Mouse (Mus musculus) liver, embryonic 14.5 days (tissue): ENCODE measurements at regions not wholly inside any gene's neighbourhood (a gene's known extent, or its start where the extent isn't known, plus 50 kb on each side); places are given as distances from the start of the nearest gene placed in this dataset.

Experiments used
- ATAC-seq: fragments of 200-750 bp; cut with Nextera tagmentation; 2 replicates; pipeline ENCODE4 v1.8.0; 2017; ENCODE audit warnings: moderate number of reproducible peaks, mild to moderate bottlenecking, moderate library complexity; ENCODE audit not compliant: insufficient read depth
- DNase-seq, 3 experiments: peaks; one replicate each; pipeline ENCODE4 v3.0.0-alpha.2; 2012 to 2013; ENCODE audit warnings: low read depth in 3 of 3, low spot score in 3 of 3
- H3K27ac ChIP-seq: fragments of 300-500 bp; sonication (generic); 2 replicates; pipeline ENCODE4 v1.5.1; 2014; ENCODE audit warnings: moderate library complexity, mild to moderate bottlenecking, control low read depth, inconsistent platforms
- H3K27me3 ChIP-seq: fragments of 300-500 bp; sonication (generic); 2 replicates; pipeline ENCODE4 v1.6.1; 2014; ENCODE audit warnings: mild to moderate bottlenecking, low read length, moderate library complexity; ENCODE audit not compliant: control insufficient read depth, insufficient read depth
- H3K36me3 ChIP-seq: fragments of 300-500 bp; sonication (generic); replicated peaks from 2 replicates; pipeline ENCODE4 v1.6.1; 2014; ENCODE audit warnings: low read depth; ENCODE audit not compliant: control insufficient read depth, insufficient read depth
- H3K4me1 ChIP-seq, 2 experiments: fragments of 200-500 bp in 1 of 2; fragments of 300-500 bp in 1 of 2; sonication (generic) in 1 of 2; replicated peaks; 2 replicates each; pipeline ENCODE4 v1.6.1; 2012 to 2014; ENCODE audit warnings: antibody characterized with exemption in 1 of 2, inconsistent platforms in 1 of 2, low read length in 1 of 2; ENCODE audit not compliant: control insufficient read depth in 2 of 2, insufficient read depth in 2 of 2
- H3K4me2 ChIP-seq: fragments of 300-500 bp; sonication (generic); 2 replicates; pipeline ENCODE4 v1.6.1; 2014; ENCODE audit warnings: low read depth, mild to moderate bottlenecking, control low read depth, moderate library complexity
- H3K4me3 ChIP-seq, 2 experiments: fragments of 200-500 bp in 1 of 2; fragments of 300-500 bp in 1 of 2; sonication (generic) in 1 of 2; 2 replicates each; pipeline ENCODE4 v1.5.1; 2012 to 2014; ENCODE audit warnings: low read depth in 2 of 2, low read length in 2 of 2, mild to moderate bottlenecking in 2 of 2, control low read depth in 1 of 2, inconsistent platforms in 1 of 2, moderate library complexity in 1 of 2; ENCODE audit not compliant: insufficient read depth in 1 of 2
- H3K9ac ChIP-seq: fragments of 300-500 bp; sonication (generic); replicated peaks from 2 replicates; pipeline ENCODE4 v1.6.1; 2014; ENCODE audit warnings: mild to moderate bottlenecking, control low read depth, moderate library complexity
- H3K9me3 ChIP-seq: fragments of 300-500 bp; sonication (generic); 2 replicates; pipeline ENCODE4 v1.6.1; 2016; ENCODE audit warnings: low read length, mixed read lengths; ENCODE audit not compliant: control insufficient read depth
- CTCF ChIP-seq: IDR thresholded peaks from 2 replicates; pipeline ENCODE4 v1.5.1; 2016; ENCODE audit warnings: antibody characterized with exemption, low read depth, control low read depth
- EP300 ChIP-seq: IDR thresholded peaks from 2 replicates; pipeline ENCODE4 v1.6.1; 2016; ENCODE audit warnings: antibody characterized with exemption, low read depth
- WGBS: fragments of 180-500 bp; shearing (Covaris S2); extraction: QIAGEN DNeasy Blood & Tissue Kit; methylation state at CpG from one replicate; pipeline ENCODE4 v1.1.7; 2014; ENCODE audit not compliant: insufficient replicate concordance; 5-methylcytosine and 5-hydroxymethylcytosine counted together

- H3K4me1 ChIP-seq, result peaks cover 20 to 21% of the 10 kb centered on the region in 2 experiments
- H3K36me3 ChIP-seq, result no peaks in the 10 kb centered on the region
- ATAC-seq (no peak), DNase-seq (no peak)
- H3K4me3 ChIP-seq, result no peak overlapping the region
- H3K27me3 ChIP-seq, result no peaks in the 10 kb centered on the region
- no peak overlapping the region for H3K9ac ChIP-seq
- H3K4me2 ChIP-seq, result no peak overlapping the region
- no peaks in the 10 kb centered on the region for H3K9me3 ChIP-seq
- WGBS, result 62% methylated on average over 7 of the region's 7 CpGs
- no peak overlapping the region for H3K27ac ChIP-seq
- no peak for TF ChIP-seq EP300
- TF ChIP-seq CTCF, result no peak
Measured at GRCm38 (mm10) chr13:112039422-112040145, 230.8 kb upstream of the Map3k1 start.

GRCm38 (mm10) chr13:112043524-112044246, 234.9 kb upstream of the Map3k1 start:
- DNase-seq, result peak; percentile 76 to 86 (median 85)
- TF ChIP-seq EP300 (peak; percentile 91), CTCF (no peak)
- peaks cover 54 to 56% of the 10 kb centered on the region in 2 experiments for H3K4me1 ChIP-seq
- H3K27ac ChIP-seq, result peak overlapping the region; percentile 90
- H3K9ac ChIP-seq, result peak overlapping the region; percentile 58
- H3K4me2 ChIP-seq, result peak overlapping the region; percentile 59
- no peaks in the 10 kb centered on the region for H3K27me3 ChIP-seq
- H3K36me3 ChIP-seq, result no peaks in the 10 kb centered on the region
- 85% methylated on average over 13 of the region's 13 CpGs for WGBS
- peak overlapping the region; percentile 7 to 13 for H3K4me3 ChIP-seq
- ATAC-seq, result peak; percentile 86
- H3K9me3 ChIP-seq, result no peaks in the 10 kb centered on the region

DNA sequence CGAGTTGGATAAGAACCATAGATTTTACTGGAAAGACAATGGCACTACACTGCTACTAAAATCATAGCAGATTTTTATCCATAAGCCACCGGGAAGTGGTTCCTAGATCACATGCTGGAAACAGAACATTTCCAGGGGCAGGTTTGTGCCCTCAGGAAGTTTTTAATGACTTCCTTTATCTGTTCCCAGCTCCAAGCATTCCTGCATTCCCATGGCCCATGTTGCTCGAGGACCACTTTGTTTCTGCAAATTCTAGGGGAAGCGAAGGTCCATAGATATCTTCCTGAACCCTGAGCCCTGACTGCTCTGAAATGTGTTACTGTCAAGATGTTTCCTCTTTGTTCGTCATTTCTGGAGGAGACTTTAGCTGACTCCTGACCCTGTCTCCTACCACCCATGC, 235.6 kb upstream of the Map3k1 start:
- H3K36me3 ChIP-seq, result no peaks in the 10 kb centered on the region
- H3K4me3 ChIP-seq, result no peak overlapping the region
- ATAC-seq (no peak), DNase-seq (no peak)
- H3K4me1 ChIP-seq, result peaks cover 56 to 57% of the 10 kb centered on the region in 2 experiments
- 53% methylated on average over 5 of the region's 5 CpGs for WGBS
- H3K27me3 ChIP-seq, result no peaks in the 10 kb centered on the region
- peak overlapping the region; percentile 59 for H3K4me2 ChIP-seq
- peak overlapping the region; percentile 58 for H3K9ac ChIP-seq
- H3K9me3 ChIP-seq, result no peaks in the 10 kb centered on the region
- peak overlapping the region; percentile 90 for H3K27ac ChIP-seq
- TF ChIP-seq EP300 (no peak), CTCF (no peak)

GRCm38 (mm10) chr13:112046247-112047211, 237.7 kb upstream of the Map3k1 start:
- TF ChIP-seq EP300 (peak; percentile 54), CTCF (no peak)
- Histone ChIP-seq H3K4me1 (peaks cover 56 to 57% of the 10 kb centered on the region in 2 experiments), H3K36me3 (no peaks in the 10 kb centered on the region), H3K9ac (peak overlapping the region; percentile 49), H3K27ac (peak overlapping the region; percentile 85), H3K9me3 (no peaks in the 10 kb centered on the region), H3K4me3 (peak overlapping the region; percentile 36 to 56), H3K4me2 (peak overlapping the region; percentile 65), H3K27me3 (no peaks in the 10 kb centered on the region; the same call in 1 of the 2 replicates)
- ATAC-seq (peak; percentile 83), DNase-seq (peak; percentile 50 to 65 (median 54))
- WGBS, result 52% methylated on average over 15 of the region's 15 CpGs
